In genomic region chrX:23363441-23363840, GRCm38 (mm10) we compare ENCODE assay signal across 10 mouse cellular contexts. TPM values are rescaled to one million over a fixed set of nuclear protein-coding genes. Genes with fewer than 3 reads are reported as not detected.
DNase-seq lines count a peak whose midpoint lies in the region; ATAC-seq and TF ChIP-seq lines count a peak whose summit lies in the region.
"Had no signal": no experiment of that assay in that cellular context is flagged by ENCODE, and none has a peak within 500 bp of the region (broad histone marks: within the 10 kb centered on the region; RNA-seq: fewer than 3 reads in every experiment).

No protein-coding gene starts in this region.

- peak overlapping the region; percentile 68 for H3K4me2 ChIP-seq in heart, embryonic 13.5 days
- H3K4me2 ChIP-seq in embryonic facial prominence, embryonic 12.5 days (replicated peaks) = peak overlapping the region; percentile 32
- H3K4me2 ChIP-seq in hindbrain, embryonic 16.5 days (ENCODE audit: low read length) = peak overlapping the region; percentile 60
- H3K4me2 ChIP-seq in midbrain, postnatal 0 days (ENCODE audit: low read depth, low read length, poor library complexity, severe bottlenecking) = peak overlapping the region; percentile 55

- no peak for TF ChIP-seq CTCF in midbrain, postnatal 0 days (IDR thresholded peaks at IDR 0.05)
- TF ChIP-seq CTCF in thymus, adult 2 months (IDR thresholded peaks at IDR 0.05; ENCODE audit: borderline replicate concordance, control insufficient read depth, extremely low read depth, insufficient read depth, low read length, poor library complexity) = no peak

- no peak for DNase-seq in heart, adult 8-10 months (ENCODE audit: low spot score)
- DNase-seq in midbrain, postnatal 0 days (ENCODE audit: low spot score) = peak; percentile 5
- DNase-seq in gastrocnemius, postnatal 14 days = no peak
- DNase-seq in thymus, adult 2 months = no peak
- DNase-seq: cerebellum, adult 9-10 months had no signal

- 0 out of 2 replicates have a peak overlapping the region, but pooled peaks have one; percentile 36 for H3K27ac ChIP-seq in heart, embryonic 13.5 days (replicated peaks)
- H3K27ac ChIP-seq in embryonic facial prominence, embryonic 12.5 days = no peak overlapping the region
- H3K27ac ChIP-seq in hindbrain, embryonic 16.5 days (ENCODE audit: low read depth, low read length) = no peak overlapping the region
- H3K27ac ChIP-seq in midbrain, postnatal 0 days (ENCODE audit: low read depth, low read length) = no peak overlapping the region
- H3K27ac ChIP-seq in thymus, adult 2 months (ENCODE audit: control insufficient read depth, insufficient read depth, low read length) = no peak overlapping the region

- H3K36me3 ChIP-seq in heart, embryonic 13.5 days = no peaks in the 10 kb centered on the region
- H3K36me3 ChIP-seq in embryonic facial prominence, embryonic 12.5 days = no peaks in the 10 kb centered on the region
- no peaks in the 10 kb centered on the region for H3K36me3 ChIP-seq in hindbrain, embryonic 16.5 days (ENCODE audit: control insufficient read depth, insufficient read depth, low read length)
- H3K36me3 ChIP-seq in midbrain, postnatal 0 days (ENCODE audit: insufficient read depth, low read length) = no peaks in the 10 kb centered on the region
- no peaks in the 10 kb centered on the region for H3K36me3 ChIP-seq in thymus, adult 2 months (ENCODE audit: control insufficient read depth, insufficient read depth, low read length)

- WGBS in heart, embryonic 13.5 days = 43% methylated on average over 6 of the region's 6 CpGs
- WGBS in embryonic facial prominence, embryonic 12.5 days = 57% methylated on average over 6 of the region's 6 CpGs
- WGBS in hindbrain, embryonic 16.5 days = 34% methylated on average over 6 of the region's 6 CpGs
- 34% methylated on average over 6 of the region's 6 CpGs for WGBS in midbrain, postnatal 0 days
- WGBS in thymus, adult 2 months = 88% methylated on average over 6 of the region's 6 CpGs

- H3K9ac ChIP-seq in heart, embryonic 13.5 days = peak overlapping the region; percentile 85
- no peak overlapping the region for H3K9ac ChIP-seq in embryonic facial prominence, embryonic 12.5 days
- H3K9ac ChIP-seq in hindbrain, embryonic 16.5 days (ENCODE audit: low read depth, low read length) = no peak overlapping the region
- H3K9ac ChIP-seq in midbrain, postnatal 0 days (replicated peaks; ENCODE audit: low read length, poor library complexity, severe bottlenecking) = no peak overlapping the region

- TF ChIP-seq POLR2A in thymus, adult 2 months (IDR thresholded peaks at IDR 0.05; ENCODE audit: control insufficient read depth, extremely low read depth, insufficient read depth, low read length, poor library complexity) = no peak

- no peaks in the 10 kb centered on the region for H3K9me3 ChIP-seq in heart, embryonic 13.5 days
- no peaks in the 10 kb centered on the region for H3K9me3 ChIP-seq in embryonic facial prominence, embryonic 12.5 days
- H3K9me3 ChIP-seq in hindbrain, embryonic 16.5 days (ENCODE audit: control insufficient read depth, low read length) = no peaks in the 10 kb centered on the region
- H3K9me3 ChIP-seq in midbrain, postnatal 0 days (ENCODE audit: low read length) = no peaks in the 10 kb centered on the region

- intact Hi-C loops in gastrocnemius, postnatal 14 days (cut with DNase I; ENCODE audit: low total_unique reads) = no loop called here

- H3K4me1 ChIP-seq in heart, embryonic 13.5 days = peaks cover 4% of the 10 kb centered on the region; the same call in 1 of the 2 replicates
- H3K4me1 ChIP-seq in embryonic facial prominence, embryonic 12.5 days = no peaks in the 10 kb centered on the region
- no peaks in the 10 kb centered on the region for H3K4me1 ChIP-seq in hindbrain, embryonic 16.5 days (ENCODE audit: control insufficient read depth, insufficient read depth, low read depth, low read length)
- H3K4me1 ChIP-seq in midbrain, postnatal 0 days (ENCODE audit: insufficient read depth, low read length) = no peaks in the 10 kb centered on the region
- no peaks in the 10 kb centered on the region for H3K4me1 ChIP-seq in thymus, adult 2 months (replicated peaks; ENCODE audit: control insufficient read depth, insufficient read depth, low read length)

- H3K4me3 ChIP-seq in heart, embryonic 13.5 days = peak overlapping the region; percentile 66
- H3K4me3 ChIP-seq in embryonic facial prominence, embryonic 12.5 days = peak overlapping the region; percentile 14; the same call in 1 of the 2 replicates
- H3K4me3 ChIP-seq in hindbrain, embryonic 16.5 days (ENCODE audit: low read length) = peak overlapping the region; percentile 12
- peak overlapping the region; percentile 54 for H3K4me3 ChIP-seq in midbrain, postnatal 0 days (ENCODE audit: low read depth, low read length)
- no peak overlapping the region for H3K4me3 ChIP-seq in thymus, adult 2 months (ENCODE audit: control insufficient read depth, insufficient read depth, low read length)

- H3K27me3 ChIP-seq in heart, embryonic 13.5 days (replicated peaks) = no peaks in the 10 kb centered on the region
- no peaks in the 10 kb centered on the region for H3K27me3 ChIP-seq in embryonic facial prominence, embryonic 12.5 days
- no peaks in the 10 kb centered on the region for H3K27me3 ChIP-seq in hindbrain, embryonic 16.5 days (replicated peaks; ENCODE audit: control insufficient read depth, insufficient read depth, low read length)
- H3K27me3 ChIP-seq in midbrain, postnatal 0 days (ENCODE audit: insufficient read depth, low read length) = no peaks in the 10 kb centered on the region
- no peaks in the 10 kb centered on the region for H3K27me3 ChIP-seq in thymus, adult 2 months (ENCODE audit: control insufficient read depth, insufficient read depth, low read length)

- ATAC-seq in heart, embryonic 13.5 days (ENCODE audit: extremely low read depth, insufficient number of reproducible peaks, low FRiP score, low TSS enrichment) = no peak
- ATAC-seq in embryonic facial prominence, embryonic 12.5 days (ENCODE audit: insufficient number of reproducible peaks, insufficient read depth, low FRiP score, low TSS enrichment) = no peak
- ATAC-seq in hindbrain, embryonic 16.5 days = no peak
- ATAC-seq in midbrain, postnatal 0 days (ENCODE audit: low FRiP score) = no peak
- ATAC-seq in megakaryocyte-erythroid progenitor cell, adult 5-6 weeks (replicated peaks; ENCODE audit: low FRiP score, low TSS enrichment, poor library complexity, severe bottlenecking) = no peak

RNA-seq across cellular contexts. Expression of gene Klhl13, which starts 1.4 kb away (rescaled TPM):
- polyA plus RNA-seq in heart, embryonic 13.5 days (2015; fragmentation: Nextera tagmentation; extraction: Ambion mirVana) = 75.6 and 76.6 TPM in 2 replicates
- total RNA-seq in heart, adult 8-10 months (2022) = 10 to 100 TPM in 3 of 4 experiments, 1 to 10 TPM in 1; 9.5 to 15.6 (median 11.7) TPM
- 60.6 and 72.5 TPM in 2 replicates for polyA plus RNA-seq in embryonic facial prominence, embryonic 12.5 days (2016; fragmentation: Nextera tagmentation; extraction: Ambion mirVana)
- polyA plus RNA-seq in hindbrain, embryonic 16.5 days (2015; fragmentation: Nextera tagmentation; extraction: Ambion mirVana) = 142 and 147 TPM in 2 replicates
- total RNA-seq in midbrain, postnatal 0 days (2014; rRNA removed) = 255 and 281 TPM in 2 replicates
- 149 and 154 TPM in 2 replicates for polyA plus RNA-seq in midbrain, postnatal 0 days (2015; fragmentation: Nextera tagmentation; extraction: Ambion mirVana)
- not detected in 2 replicates for total RNA-seq in megakaryocyte-erythroid progenitor cell, adult 5-6 weeks (2014; fragmentation: Nextera tagmentation)
- not detected in 2 replicates for total RNA-seq in megakaryocyte-erythroid progenitor cell, adult 5-6 weeks (2017)
- 10 to 100 TPM; 21.8 to 28.1 TPM for total RNA-seq in gastrocnemius, postnatal 14 days (2021)
- polyA plus RNA-seq in thymus, adult 2 months (2012; rRNA removed) = 0.79 and 1.5 TPM in 2 replicates
- total RNA-seq: megakaryocyte, adult 5-6 weeks had no signal

Comparison
In these comparisons a context has a peak if more than half of its experiments do, and no peak if none do; other contexts are left out.
1. RNA of gene Klhl13, which starts 1.4 kb away (polyA plus RNA-seq): 149 to 154 TPM in midbrain, postnatal 0 days, 142 to 147 TPM in hindbrain, embryonic 16.5 days, 75.6 to 76.6 TPM in heart, embryonic 13.5 days and 60.6 to 72.5 TPM in embryonic facial prominence, embryonic 12.5 days; 0.79 to 1.5 TPM in thymus, adult 2 months; every median in the first group is over 10 times any median in the second.
2. Peak in every context shown above with its lines, with median percentiles within 50 percentile points of each other: H3K4me2 ChIP-seq.